Mouse (Mus musculus) bone marrow, adult 2 months (tissue): Measurements from ENCODE around the gene Megf11.

Experiments
- CTCF ChIP-seq: fragments of 200-500 bp; IDR thresholded peaks from 2 replicates; pipeline ENCODE4 v1.5.1; 2011; ENCODE audit warnings: low read length, control low read depth; ENCODE audit not compliant: control insufficient read depth, insufficient read depth
- POLR2A ChIP-seq: fragments of 200-500 bp; IDR thresholded peaks from 2 replicates; pipeline ENCODE4 v1.6.1; 2011; ENCODE audit warnings: low read depth, mild to moderate bottlenecking, control low read depth, low read length, borderline replicate concordance; ENCODE audit not compliant: control insufficient read depth

DNA sequence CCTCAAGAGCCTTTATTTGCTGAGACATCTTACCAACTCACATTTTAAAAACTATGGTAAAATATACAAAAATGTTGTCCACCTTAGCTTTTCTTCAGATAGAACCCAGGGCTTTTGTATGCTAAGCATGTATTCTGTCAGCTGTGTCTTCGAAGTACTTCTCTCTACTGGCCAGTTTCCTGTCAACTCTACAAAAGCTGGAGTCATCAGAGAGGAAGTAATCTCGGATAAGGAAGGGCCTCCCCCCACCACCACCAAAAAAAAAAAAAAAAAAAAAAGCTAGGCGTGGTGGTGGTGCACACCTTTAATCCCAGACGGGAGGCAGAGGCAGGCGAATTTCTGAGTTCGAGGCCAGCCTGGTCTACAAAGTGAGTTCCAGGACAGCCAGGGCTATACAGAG lies 363.9 kb downstream of the Megf11 start:
- TF ChIP-seq POLR2A (no peak), CTCF (no peak)
